Mouse (Mus musculus): Measurements from ENCODE around the gene Serpinb6b.

Gene Serpinb6b

GRCm38 (mm10) chr13:32975710-32976109 is 10.7 kb downstream of the Serpinb6b start:
- no peak for DNase-seq

GRCm38 (mm10) chr13:32982556-32983042 is 17.6 kb downstream of the Serpinb6b start:
- no peak for DNase-seq

GRCm38 (mm10) chr13:32986256-32986655 is 21.2 kb downstream of the Serpinb6b start:
- no peak for DNase-seq

- peak; percentile 16 to 18 for DNase-seq
Measured at GRCm38 (mm10) chr13:32993152-32993893, 28.3 kb downstream of the Serpinb6b start.

GRCm38 (mm10) chr13:32993894-32994242 is 28.9 kb downstream of the Serpinb6b start:
- no peak for DNase-seq

GRCm38 (mm10) chr13:32995051-32995450 is 30.0 kb downstream of the Serpinb6b start:
- DNase-seq: no peak

- DNase-seq: no peak
Measured at GRCm38 (mm10) chr13:33001341-33001740, 36.3 kb downstream of the Serpinb6b start.

- DNase-seq: no peak
Measured at GRCm38 (mm10) chr13:33002950-33003349, 37.9 kb downstream of the Serpinb6b start, which contains the start of gene Serpinb9. Serpinb9 (plus strand) TSS chr13:33003250.

- no peak for DNase-seq
Measured at GRCm38 (mm10) chr13:33003523-33004413, 38.8 kb downstream of the Serpinb6b start.

- DNase-seq: peak; percentile 76 to 79
Measured at GRCm38 (mm10) chr13:33004414-33005105, 39.6 kb downstream of the Serpinb6b start.

GRCm38 (mm10) chr13:33005501-33006075 is 40.6 kb downstream of the Serpinb6b start:
- DNase-seq: no peak

- no peak for DNase-seq
Measured at GRCm38 (mm10) chr13:33006555-33006954, 41.5 kb downstream of the Serpinb6b start.

- DNase-seq: no peak
Measured at GRCm38 (mm10) chr13:33012395-33012794, 47.4 kb downstream of the Serpinb6b start.

GRCm38 (mm10) chr13:33013271-33013670 is 48.3 kb downstream of the Serpinb6b start:
- DNase-seq: no peak

GRCm38 (mm10) chr13:33022371-33022770 is 57.4 kb downstream of the Serpinb6b start:
- no peak for DNase-seq

- no peak for DNase-seq
Measured at GRCm38 (mm10) chr13:33026427-33027057, 61.5 kb downstream of the Serpinb6b start.

- no peak for DNase-seq
Measured at GRCm38 (mm10) chr13:33027244-33027643, 62.2 kb downstream of the Serpinb6b start, which contains the start of gene Serpinb9b. Serpinb9b (plus strand) TSS chr13:33027416.

GRCm38 (mm10) chr13:33028146-33028545 is 63.1 kb downstream of the Serpinb6b start:
- no peak for DNase-seq

- DNase-seq: no peak
Measured at GRCm38 (mm10) chr13:33028550-33028949, 63.5 kb downstream of the Serpinb6b start.
